Mouse (Mus musculus): Measurements from ENCODE around the gene Pi4ka.
"Not testable (repeated sequence)": the region's sequence is repeated elsewhere in the genome, so short reads cannot be mapped to it uniquely, and the experiment has no call there.

Gene Pi4ka

DNA sequence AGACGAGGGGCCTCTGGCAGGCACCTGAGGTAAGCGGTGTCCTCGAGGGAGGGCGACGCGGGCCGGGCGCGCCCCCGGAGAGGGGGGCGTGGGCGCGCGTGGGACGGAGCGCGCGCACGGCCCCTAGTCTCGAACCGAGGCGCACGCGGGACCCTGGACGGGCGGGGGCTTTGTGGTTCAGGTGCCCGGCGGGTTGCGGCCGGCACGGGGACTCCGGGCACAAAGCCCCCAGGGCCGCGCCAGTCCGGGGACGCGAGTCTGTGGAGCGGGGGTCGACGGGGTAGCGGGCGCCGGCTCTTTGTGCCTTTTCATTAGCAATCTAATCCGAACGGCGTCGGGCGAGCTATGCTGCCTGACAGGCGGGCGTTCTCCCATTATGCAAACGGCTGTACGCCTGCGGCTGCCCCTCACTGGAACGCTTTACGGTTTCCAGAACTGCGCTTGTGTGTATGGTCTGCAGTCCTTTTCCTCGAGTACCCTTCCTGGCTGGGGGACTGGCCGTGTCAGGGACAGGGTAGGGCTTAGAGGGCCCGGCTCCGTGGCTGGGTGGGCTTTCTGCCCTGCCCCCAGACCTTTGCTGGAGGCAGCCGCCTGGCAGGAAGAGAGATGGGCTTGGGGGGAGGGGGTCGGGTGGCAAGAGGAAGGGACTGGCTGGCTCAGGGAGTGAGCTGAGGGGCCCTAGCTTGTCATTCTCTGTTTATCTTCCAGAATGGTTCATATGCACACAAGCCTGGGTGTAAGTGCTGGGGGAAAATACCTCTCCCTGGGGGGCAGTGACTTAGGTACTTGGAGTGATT, 172.2 kb downstream of the Pi4ka start:
- DNase-seq (ENCODE audit: low read depth, low spot score): no peak

DNA sequence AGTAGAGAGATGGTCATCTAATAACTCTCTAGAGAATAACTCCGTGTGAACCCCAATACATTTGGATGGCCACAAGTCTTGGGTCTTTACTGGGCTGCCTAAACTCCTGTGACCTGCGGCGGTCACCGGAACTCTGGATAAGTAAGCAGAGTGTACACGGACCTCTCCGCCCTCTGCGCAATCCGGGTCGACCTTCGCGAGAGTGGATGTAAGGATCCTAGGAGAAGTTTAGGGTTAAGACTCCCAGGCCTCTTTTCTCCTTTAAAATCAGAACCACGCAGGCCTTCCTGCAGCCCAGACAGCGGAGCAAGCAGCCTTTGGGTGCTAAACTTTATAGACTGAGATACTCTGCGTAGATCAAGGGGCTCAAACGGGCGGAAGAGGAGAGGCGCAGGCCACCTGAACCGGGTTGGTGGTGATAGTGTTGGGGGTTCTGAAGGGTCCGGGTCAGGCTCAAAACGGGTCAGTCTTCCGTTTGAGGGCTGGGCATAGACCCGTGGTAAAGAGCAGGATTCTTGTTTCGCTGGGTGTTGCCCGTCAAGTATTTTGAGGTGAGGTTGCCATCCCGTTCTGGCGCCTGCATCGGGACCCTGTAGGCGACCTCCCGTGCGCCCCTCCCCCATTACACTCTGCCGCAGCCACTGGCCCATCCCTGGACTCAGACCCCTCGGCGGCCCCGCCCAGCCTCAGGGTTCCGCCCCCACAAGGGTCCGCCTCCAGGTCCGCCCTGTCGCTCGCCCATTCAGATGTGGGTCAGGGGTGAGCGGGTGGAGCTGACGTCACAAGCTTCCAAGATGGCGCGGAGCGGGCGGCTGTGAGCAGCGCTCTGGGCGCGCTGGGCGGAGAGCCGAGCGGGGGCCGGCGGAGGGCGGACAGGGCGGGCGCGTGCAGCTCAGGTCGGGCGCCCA, 173.1 kb downstream of the Pi4ka start, which contains the start of gene Hic2:
TSS of gene Hic2 (plus strand) at position 779 of the 908 bp plus-strand sequence.
- peak; percentile 78 for DNase-seq (ENCODE audit: low read depth, low spot score)

DNA sequence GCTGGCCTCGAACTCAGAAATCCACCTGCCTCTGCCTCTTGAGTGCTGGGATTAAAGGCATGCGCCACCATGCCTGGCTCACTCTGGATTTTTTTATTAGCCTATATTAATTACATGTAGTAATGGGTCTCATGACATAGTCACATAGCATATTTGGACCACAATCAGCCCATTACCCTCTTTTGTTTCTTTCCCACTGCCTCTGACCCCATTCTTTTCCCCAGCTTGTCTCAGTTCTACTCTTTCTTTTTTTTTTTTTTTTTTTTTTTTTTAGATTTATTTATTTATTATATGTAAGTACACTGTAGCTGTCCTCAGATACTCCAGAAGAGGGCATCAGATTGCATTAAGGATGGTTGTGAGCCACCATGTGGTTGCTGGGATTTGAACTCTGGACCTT, 174.6 kb downstream of the Pi4ka start:
- not testable (repeated sequence) for DNase-seq (ENCODE audit: low read depth, low spot score)
